Mouse (Mus musculus) erythroblast, embryonic 14.5 days (primary cell): ENCODE data around the gene Gpc6. TPM values are rescaled to one million over a fixed set of nuclear protein-coding genes. Genes with fewer than 3 reads are reported as not detected.

Experiments
- H3K27me3 ChIP-seq: 2 replicates; pipeline ENCODE4 v1.6.1; 2012; ENCODE audit warnings: inconsistent platforms; ENCODE audit not compliant: control insufficient read depth
- H3K36me3 ChIP-seq: 2 replicates; pipeline ENCODE4 v1.6.1; 2012; ENCODE audit warnings: mild to moderate bottlenecking, inconsistent platforms; ENCODE audit not compliant: control insufficient read depth
- H3K4me1 ChIP-seq: 2 replicates; pipeline ENCODE4 v1.6.1; 2012; ENCODE audit warnings: inconsistent platforms; ENCODE audit not compliant: control insufficient read depth
- H3K4me3 ChIP-seq: replicated peaks from 2 replicates; pipeline ENCODE3; 2012; ENCODE audit warnings: moderate library complexity, mild to moderate bottlenecking, inconsistent platforms
- H3K9me3 ChIP-seq: 2 replicates; pipeline ENCODE4 v1.6.1; 2012; ENCODE audit warnings: low read length, inconsistent platforms, mixed read lengths; ENCODE audit not compliant: control insufficient read depth
- GATA1 ChIP-seq: IDR thresholded peaks from 2 replicates; pipeline ENCODE4 v1.6.1; 2012; ENCODE audit warnings: low read length, inconsistent platforms, mixed read lengths
- TAL1 ChIP-seq: IDR thresholded peaks from 3 replicates; pipeline ENCODE4 v1.6.1; 2012; ENCODE audit warnings: low read length, inconsistent platforms, mixed read lengths
- polyA plus RNA-seq: library from polyadenylated mRNA; stranded (reverse); fragments of >175 nt; gene quantifications from 2 replicates; pipeline ENCODE4 v1.2.3, GENCODE M21; 2012

Gene Gpc6
- polyA plus RNA-seq, 1 experiment, result not detected

- Histone ChIP-seq H3K4me3 (no peak overlapping the region), H3K4me1 (no peaks in the 10 kb centered on the region), H3K36me3 (no peaks in the 10 kb centered on the region), H3K9me3 (peaks cover 10% of the 10 kb centered on the region; the same call in 1 of the 2 replicates), H3K27me3 (no peaks in the 10 kb centered on the region)
- no peak for TF ChIP-seq TAL1
These were observed 18.6 kb downstream of the Gpc6 start for GRCm38 (mm10) chr14:116943751-116944150.

- no peak for TF ChIP-seq GATA1
- no peak for TF ChIP-seq TAL1
- Histone ChIP-seq H3K4me1 (no peaks in the 10 kb centered on the region), H3K27me3 (no peaks in the 10 kb centered on the region), H3K36me3 (no peaks in the 10 kb centered on the region), H3K9me3 (peaks cover 14% of the 10 kb centered on the region; the same call in 1 of the 2 replicates), H3K4me3 (no peak overlapping the region)
These were observed 20.9 kb downstream of the Gpc6 start for GRCm38 (mm10) chr14:116945975-116946374.

DNA sequence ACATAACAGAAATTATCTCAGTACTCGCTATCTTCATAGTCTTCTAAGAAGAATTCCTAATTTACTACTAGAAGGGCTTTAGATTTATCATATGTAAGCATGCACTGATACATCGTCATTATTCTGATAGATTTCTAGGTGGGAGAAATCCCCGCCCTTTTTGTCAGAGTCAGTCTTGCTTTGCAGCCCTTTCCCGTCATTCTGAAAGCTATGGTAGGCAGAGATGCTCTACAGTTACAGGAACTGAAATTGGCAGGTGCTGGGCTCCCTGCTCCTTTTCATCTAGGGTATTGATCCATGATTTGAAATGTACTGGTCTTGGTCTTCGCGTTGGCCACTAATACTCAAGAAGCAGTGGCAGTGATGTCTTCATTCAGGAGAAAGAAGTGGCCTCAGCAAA, 22.3 kb downstream of the Gpc6 start:
- peaks cover 14% of the 10 kb centered on the region; the same call in 1 of the 2 replicates for H3K9me3 ChIP-seq
- no peak overlapping the region for H3K4me3 ChIP-seq
- no peaks in the 10 kb centered on the region for H3K27me3 ChIP-seq
- no peaks in the 10 kb centered on the region for H3K4me1 ChIP-seq
- TF ChIP-seq GATA1, result no peak
- TF ChIP-seq TAL1, result no peak
- H3K36me3 ChIP-seq, result no peaks in the 10 kb centered on the region

DNA sequence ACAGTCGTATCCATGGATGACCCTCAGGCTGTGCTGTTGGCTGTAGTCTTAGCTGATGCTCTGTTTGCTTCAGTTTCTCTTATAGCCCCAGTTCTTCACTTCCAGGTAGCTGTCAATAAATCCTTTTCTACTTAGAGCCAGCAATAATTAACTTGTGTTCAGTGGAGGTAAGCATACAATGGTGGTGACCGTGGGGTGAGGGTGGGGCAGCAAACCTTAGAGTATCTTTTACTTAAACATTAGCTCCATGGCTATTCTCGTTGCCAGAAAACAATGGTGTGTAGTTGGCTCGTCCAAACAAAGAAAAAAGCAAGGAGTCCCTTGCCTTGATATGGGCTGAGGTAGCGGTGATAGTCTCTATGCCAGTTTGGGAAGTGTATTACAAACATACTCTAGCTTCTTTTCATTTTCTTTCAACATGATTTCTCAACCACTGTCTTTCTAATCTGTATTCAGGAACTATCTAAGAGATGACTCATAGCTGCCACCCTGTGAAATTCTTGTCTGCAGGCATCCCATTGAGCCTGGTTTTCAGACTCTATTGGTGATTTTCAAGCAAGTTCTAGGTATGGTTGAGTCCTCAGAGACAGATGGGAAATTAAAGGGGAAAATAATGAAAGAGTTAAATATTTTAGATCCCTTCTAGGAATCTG, 22.9 kb downstream of the Gpc6 start:
- Histone ChIP-seq H3K4me3 (no peak overlapping the region), H3K4me1 (no peaks in the 10 kb centered on the region), H3K9me3 (peaks cover 12% of the 10 kb centered on the region; the same call in 1 of the 2 replicates), H3K27me3 (no peaks in the 10 kb centered on the region), H3K36me3 (no peaks in the 10 kb centered on the region)
- no peak for TF ChIP-seq GATA1
- TF ChIP-seq TAL1, result no peak

DNA sequence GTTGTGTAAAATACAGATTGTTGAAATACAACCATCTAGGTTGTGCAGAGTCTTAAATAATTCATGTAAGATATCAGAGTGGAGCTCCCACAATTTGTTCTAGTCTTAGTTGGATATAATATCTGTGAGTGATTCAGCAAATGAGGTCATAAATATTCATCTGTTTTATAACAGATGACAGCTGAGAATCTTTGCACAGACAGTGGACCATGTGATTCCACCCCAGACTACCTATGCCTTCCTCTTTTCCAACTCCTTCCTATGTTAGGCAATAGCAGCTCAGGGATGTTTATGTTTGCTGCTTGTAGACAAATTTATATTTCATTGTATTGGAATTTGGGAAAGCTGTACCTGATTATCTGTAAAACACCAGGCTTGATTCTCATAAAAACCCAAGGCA, 32.0 kb downstream of the Gpc6 start:
- no peak for TF ChIP-seq GATA1
- no peak for TF ChIP-seq TAL1
- Histone ChIP-seq H3K27me3 (no peaks in the 10 kb centered on the region), H3K9me3 (peaks cover 2% of the 10 kb centered on the region; the same call in 1 of the 2 replicates), H3K4me3 (no peak overlapping the region), H3K36me3 (no peaks in the 10 kb centered on the region), H3K4me1 (no peaks in the 10 kb centered on the region)

- Histone ChIP-seq H3K4me3 (no peak overlapping the region), H3K36me3 (no peaks in the 10 kb centered on the region), H3K4me1 (no peaks in the 10 kb centered on the region), H3K9me3 (peaks cover 2% of the 10 kb centered on the region; the same call in 1 of the 2 replicates), H3K27me3 (no peaks in the 10 kb centered on the region)
- TF ChIP-seq GATA1, result no peak
These were observed 39.7 kb downstream of the Gpc6 start for GRCm38 (mm10) chr14:116964837-116965236.

DNA sequence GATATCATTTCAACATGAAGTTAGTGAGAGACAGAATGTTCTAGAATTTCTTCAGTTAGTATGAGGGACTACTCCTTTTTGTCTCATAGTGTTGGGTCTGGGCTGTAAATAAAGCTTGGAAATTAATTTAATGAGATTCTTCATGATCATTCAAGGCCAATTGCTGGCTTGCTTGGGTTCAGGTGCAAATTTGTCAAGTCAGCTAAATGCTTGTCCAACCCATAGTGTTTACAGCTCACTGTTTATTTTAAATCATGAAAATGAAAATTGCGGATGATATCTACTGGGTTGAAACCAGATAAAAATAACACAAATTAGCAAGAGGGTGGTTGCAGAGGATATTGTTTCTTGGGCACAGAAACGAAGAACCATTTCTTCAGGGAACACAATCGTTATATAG, 49.6 kb downstream of the Gpc6 start:
- no peak for TF ChIP-seq TAL1
- no peak for TF ChIP-seq GATA1
- peaks cover 3% of the 10 kb centered on the region; the same call in 1 of the 2 replicates for H3K9me3 ChIP-seq
- no peaks in the 10 kb centered on the region for H3K36me3 ChIP-seq
- no peak overlapping the region for H3K4me3 ChIP-seq
- no peaks in the 10 kb centered on the region for H3K4me1 ChIP-seq
- no peaks in the 10 kb centered on the region for H3K27me3 ChIP-seq

GRCm38 (mm10) chr14:116975224-116975623, 50.1 kb downstream of the Gpc6 start:
- no peaks in the 10 kb centered on the region for H3K27me3 ChIP-seq
- H3K36me3 ChIP-seq, result no peaks in the 10 kb centered on the region
- H3K4me3 ChIP-seq, result no peak overlapping the region
- H3K9me3 ChIP-seq, result peaks cover 3% of the 10 kb centered on the region; the same call in 1 of the 2 replicates
- no peaks in the 10 kb centered on the region for H3K4me1 ChIP-seq
- TF ChIP-seq GATA1 (no peak), TAL1 (no peak)

DNA sequence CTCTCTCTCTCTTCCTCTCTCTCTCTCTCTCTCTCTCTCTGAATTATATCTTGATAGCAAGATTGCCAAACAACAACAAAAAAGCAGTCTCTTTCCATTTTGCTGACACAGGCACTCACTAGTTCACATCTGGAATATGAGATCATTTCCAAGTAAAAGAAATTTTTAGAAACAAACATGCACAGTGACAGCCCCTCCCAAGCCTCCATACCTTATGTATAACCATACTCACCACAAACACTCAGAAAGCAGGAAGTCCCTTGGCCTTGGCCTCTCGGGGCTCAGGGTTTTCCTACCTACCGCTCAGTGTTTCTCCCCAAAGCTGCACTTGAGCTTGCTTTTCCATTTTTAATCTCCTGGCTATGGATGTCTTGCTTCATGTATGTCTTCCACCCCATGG, 52.1 kb downstream of the Gpc6 start:
- Histone ChIP-seq H3K9me3 (peaks cover 5% of the 10 kb centered on the region; the same call in 1 of the 2 replicates), H3K27me3 (no peaks in the 10 kb centered on the region), H3K4me3 (no peak overlapping the region), H3K36me3 (no peaks in the 10 kb centered on the region), H3K4me1 (no peaks in the 10 kb centered on the region)
- TF ChIP-seq TAL1 (no peak), GATA1 (no peak)
